Mouse (Mus musculus): ENCODE data around the gene Fuca1. TPM values are rescaled to one million over a fixed set of nuclear protein-coding genes. Genes with fewer than 3 reads are reported as not detected.

Gene Fuca1
- polyA plus RNA-seq, 1 experiment, result 226 TPM

GRCm38 (mm10) chr4:135967086-135967760 is 46.7 kb downstream of the Fuca1 start:
- no peak overlapping the region for H3K27ac ChIP-seq (ENCODE audit: insufficient read depth, low read depth, low read length)
- H3K27me3 ChIP-seq (replicated peaks; ENCODE audit: control insufficient read depth, insufficient read depth, low read length), result no peaks in the 10 kb centered on the region
- no peaks in the 10 kb centered on the region for H3K36me3 ChIP-seq (ENCODE audit: control insufficient read depth, insufficient read depth, low read length)
- peaks cover 13% of the 10 kb centered on the region; the same call in 1 of the 2 replicates for H3K4me1 ChIP-seq (ENCODE audit: control insufficient read depth, insufficient read depth, low read length)
- H3K4me3 ChIP-seq (ENCODE audit: insufficient read depth, low read depth, low read length), result no peak overlapping the region
- no peak for TF ChIP-seq CTCF (conservative IDR thresholded peaks at IDR 0.05; ENCODE audit: insufficient read depth, insufficient read length, low read depth, low read length)
- TF ChIP-seq POLR2A (IDR thresholded peaks at IDR 0.05; ENCODE audit: low read depth, low read length), result no peak
- DNase-seq, result no peak
- WGBS, result 88% methylated on average over 18 of the region's 18 CpGs

- WGBS, result 78% methylated on average over 19 of the region's 19 CpGs
- H3K4me1 ChIP-seq (ENCODE audit: control insufficient read depth, insufficient read depth, low read length), result peaks cover 11% of the 10 kb centered on the region; the same call in 1 of the 2 replicates
- H3K27me3 ChIP-seq (replicated peaks; ENCODE audit: control insufficient read depth, insufficient read depth, low read length), result no peaks in the 10 kb centered on the region
- no peak overlapping the region for H3K4me3 ChIP-seq (ENCODE audit: insufficient read depth, low read depth, low read length)
- no peak for TF ChIP-seq CTCF (conservative IDR thresholded peaks at IDR 0.05; ENCODE audit: insufficient read depth, insufficient read length, low read depth, low read length)
- H3K27ac ChIP-seq (ENCODE audit: insufficient read depth, low read depth, low read length), result no peak overlapping the region
- no peak for DNase-seq
- no peaks in the 10 kb centered on the region for H3K36me3 ChIP-seq (ENCODE audit: control insufficient read depth, insufficient read depth, low read length)
Observed at GRCm38 (mm10) chr4:135968271-135968869, 47.8 kb downstream of the Fuca1 start.

GRCm38 (mm10) chr4:135969070-135969750 is 48.7 kb downstream of the Fuca1 start:
- Histone ChIP-seq H3K4me1 (ENCODE audit: control insufficient read depth, insufficient read depth, low read length) (peaks cover 11% of the 10 kb centered on the region; the same call in 1 of the 2 replicates), H3K27ac (ENCODE audit: insufficient read depth, low read depth, low read length) (no peak overlapping the region), H3K36me3 (ENCODE audit: control insufficient read depth, insufficient read depth, low read length) (no peaks in the 10 kb centered on the region), H3K4me3 (ENCODE audit: insufficient read depth, low read depth, low read length) (no peak overlapping the region), H3K27me3 (replicated peaks; ENCODE audit: control insufficient read depth, insufficient read depth, low read length) (no peaks in the 10 kb centered on the region)
- TF ChIP-seq CTCF (conservative IDR thresholded peaks at IDR 0.05; ENCODE audit: insufficient read depth, insufficient read length, low read depth, low read length) (no peak), POLR2A (IDR thresholded peaks at IDR 0.05; ENCODE audit: low read depth, low read length) (no peak)
- DNase-seq, result no peak
- 81% methylated on average over 13 of the region's 13 CpGs for WGBS

- Histone ChIP-seq H3K36me3 (ENCODE audit: control insufficient read depth, insufficient read depth, low read length) (no peaks in the 10 kb centered on the region), H3K27me3 (replicated peaks; ENCODE audit: control insufficient read depth, insufficient read depth, low read length) (no peaks in the 10 kb centered on the region), H3K4me1 (ENCODE audit: control insufficient read depth, insufficient read depth, low read length) (peaks cover 5% of the 10 kb centered on the region; the same call in 1 of the 2 replicates), H3K27ac (ENCODE audit: insufficient read depth, low read depth, low read length) (no peak overlapping the region), H3K4me3 (ENCODE audit: insufficient read depth, low read depth, low read length) (no peak overlapping the region)
- TF ChIP-seq CTCF (conservative IDR thresholded peaks at IDR 0.05; ENCODE audit: insufficient read depth, insufficient read length, low read depth, low read length), result no peak
- no peak for TF ChIP-seq POLR2A (IDR thresholded peaks at IDR 0.05; ENCODE audit: low read depth, low read length)
- no peak for DNase-seq
- WGBS, result 81% methylated on average over 11 of the region's 11 CpGs
Observed at GRCm38 (mm10) chr4:135970585-135970984, 50.0 kb downstream of the Fuca1 start.

- H3K27me3 ChIP-seq (replicated peaks; ENCODE audit: control insufficient read depth, insufficient read depth, low read length), result no peaks in the 10 kb centered on the region
- H3K27ac ChIP-seq (ENCODE audit: insufficient read depth, low read depth, low read length), result no peak overlapping the region
- H3K36me3 ChIP-seq (ENCODE audit: control insufficient read depth, insufficient read depth, low read length), result no peaks in the 10 kb centered on the region
- no peak for DNase-seq
- TF ChIP-seq CTCF (conservative IDR thresholded peaks at IDR 0.05; ENCODE audit: insufficient read depth, insufficient read length, low read depth, low read length) (no peak), POLR2A (IDR thresholded peaks at IDR 0.05; ENCODE audit: low read depth, low read length) (no peak)
- H3K4me3 ChIP-seq (ENCODE audit: insufficient read depth, low read depth, low read length), result peak overlapping the region; percentile 55
- peaks cover 5% of the 10 kb centered on the region; the same call in 1 of the 2 replicates for H3K4me1 ChIP-seq (ENCODE audit: control insufficient read depth, insufficient read depth, low read length)
- 1% methylated on average over 35 of the region's 35 CpGs for WGBS
Observed at GRCm38 (mm10) chr4:135971805-135972555, 51.4 kb downstream of the Fuca1 start.

GRCm38 (mm10) chr4:135972556-135972906 is 52.0 kb downstream of the Fuca1 start, which contains the start of gene Lypla2:
Gene Lypla2, minus strand, starts transcription at chr4:135972626.
- H3K27ac ChIP-seq (ENCODE audit: insufficient read depth, low read depth, low read length), result no peak within 1 kb of the TSS
- DNase-seq, result peak; percentile 92
- H3K36me3 ChIP-seq (ENCODE audit: control insufficient read depth, insufficient read depth, low read length), result no peaks in the 10 kb centered on the region
- no peaks in the 10 kb centered on the region for H3K27me3 ChIP-seq (replicated peaks; ENCODE audit: control insufficient read depth, insufficient read depth, low read length)
- TF ChIP-seq POLR2A (IDR thresholded peaks at IDR 0.05; ENCODE audit: low read depth, low read length), result peak; percentile 6
- TF ChIP-seq CTCF (conservative IDR thresholded peaks at IDR 0.05; ENCODE audit: insufficient read depth, insufficient read length, low read depth, low read length), result 0 out of 2 replicates have a peak, but pooled peaks have one; percentile 12
- 2% methylated on average over 19 of the region's 19 CpGs for WGBS
- peak within 1 kb of the TSS; percentile 55 for H3K4me3 ChIP-seq (ENCODE audit: insufficient read depth, low read depth, low read length)
- H3K4me1 ChIP-seq (ENCODE audit: control insufficient read depth, insufficient read depth, low read length), result peaks cover 5% of the 10 kb centered on the region; the same call in 1 of the 2 replicates
